Mouse (Mus musculus) neural tube, embryonic 10.5 days (tissue): ENCODE results near the gene Vps4b.
A peak's percentile ranks its signal among the peaks of the same experiment; 100 is the strongest.
"Not testable (repeated sequence)": the region's sequence is repeated elsewhere in the genome, so short reads cannot be mapped to it uniquely, and the experiment has no call there.

Experiments used
- DNase-seq: peaks from one replicate; pipeline ENCODE4 v3.0.0-alpha.2; 2017; ENCODE audit warnings: low spot score; ENCODE audit errors: extremely low spot score

Vps4b gene

GRCm38 (mm10) chr1:106752013-106752412, 44.5 kb downstream of the Vps4b start:
- DNase-seq: no peak

- DNase-seq: no peak
Observed at GRCm38 (mm10) chr1:106750656-106751055, 45.9 kb downstream of the Vps4b start.

DNA sequence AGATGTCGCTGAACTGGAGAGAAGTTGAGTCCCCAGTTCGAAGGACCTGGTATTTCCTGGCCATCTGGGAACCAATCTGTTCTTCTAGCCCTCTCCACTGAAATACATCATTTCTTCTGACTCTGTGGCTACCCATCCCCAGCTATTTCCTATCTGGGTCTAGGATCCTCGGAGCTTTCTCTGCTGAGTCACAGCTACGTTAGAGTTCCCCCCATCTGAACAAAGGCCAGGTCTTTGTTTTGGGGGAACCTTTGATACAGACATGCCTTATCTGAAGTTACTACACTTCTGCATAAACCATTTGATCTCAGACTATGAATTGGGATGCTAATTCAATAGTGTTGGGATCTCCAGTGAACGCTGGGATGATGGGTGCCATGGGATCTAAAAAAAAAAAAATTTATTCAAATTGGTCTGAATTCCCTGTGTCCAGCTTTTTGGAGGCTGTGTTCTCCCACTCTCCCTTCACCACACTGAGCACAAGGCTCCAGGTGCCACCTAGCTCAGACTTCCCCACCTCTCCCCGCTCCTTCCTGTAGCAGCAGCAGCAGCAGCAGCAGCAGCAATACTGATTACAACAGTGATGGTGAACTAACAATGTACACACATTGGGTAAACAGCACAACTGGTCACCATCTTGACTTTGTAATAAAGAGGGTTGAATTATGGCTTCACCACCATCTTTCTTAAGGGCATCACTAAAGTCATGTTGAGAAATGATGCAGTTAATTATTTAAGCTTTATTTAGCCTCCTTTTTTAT, 47.8 kb downstream of the Vps4b start:
- no peak for DNase-seq

GRCm38 (mm10) chr1:106742980-106743379, 53.5 kb downstream of the Vps4b start:
- DNase-seq: no peak

GRCm38 (mm10) chr1:106740735-106741134, 55.8 kb downstream of the Vps4b start:
- DNase-seq: no peak

- no peak for DNase-seq
Observed at GRCm38 (mm10) chr1:106739810-106740209, 56.7 kb downstream of the Vps4b start.

DNA sequence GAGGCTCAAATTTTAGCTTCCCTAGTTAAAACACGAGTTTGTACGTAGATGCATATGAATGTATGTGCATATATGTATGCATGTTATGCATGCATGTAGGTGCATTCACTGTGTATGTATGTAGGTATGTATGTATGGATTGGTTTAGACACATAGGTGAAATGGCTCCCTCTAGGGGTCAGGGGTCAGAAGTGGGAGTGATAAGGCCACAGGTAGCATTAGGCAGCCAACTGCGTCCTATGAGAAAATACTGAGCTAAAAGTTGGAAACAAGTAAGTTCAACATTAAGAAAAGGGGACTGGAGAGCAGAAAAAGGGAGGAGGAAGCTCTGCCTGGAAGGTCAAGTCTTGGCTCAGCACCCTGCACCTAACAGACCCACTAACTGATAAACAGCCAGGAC, 58.4 kb downstream of the Vps4b start:
- DNase-seq: no peak

GRCm38 (mm10) chr1:106736211-106736610, 60.3 kb downstream of the Vps4b start:
- no peak for DNase-seq

DNA sequence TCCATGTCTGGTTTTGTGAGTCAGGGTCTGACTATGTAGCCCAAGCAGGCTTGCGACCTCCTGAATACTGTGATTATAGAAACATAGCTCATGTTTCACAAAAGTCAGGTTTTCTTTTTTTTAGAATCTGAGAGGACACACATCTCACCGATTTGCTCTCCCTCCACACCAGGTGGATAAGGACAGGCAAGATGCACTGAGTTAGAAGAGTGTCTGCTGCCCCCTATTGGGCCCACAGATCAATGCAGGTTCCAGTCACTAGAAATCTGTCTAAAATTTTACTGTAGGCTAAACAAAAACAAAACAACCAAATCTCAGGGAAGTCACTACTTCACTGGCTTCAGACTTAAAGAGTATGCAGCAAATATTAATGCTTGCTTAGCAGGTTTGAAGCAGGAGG, 60.9 kb downstream of the Vps4b start:
- peak; percentile 53 for DNase-seq

DNA sequence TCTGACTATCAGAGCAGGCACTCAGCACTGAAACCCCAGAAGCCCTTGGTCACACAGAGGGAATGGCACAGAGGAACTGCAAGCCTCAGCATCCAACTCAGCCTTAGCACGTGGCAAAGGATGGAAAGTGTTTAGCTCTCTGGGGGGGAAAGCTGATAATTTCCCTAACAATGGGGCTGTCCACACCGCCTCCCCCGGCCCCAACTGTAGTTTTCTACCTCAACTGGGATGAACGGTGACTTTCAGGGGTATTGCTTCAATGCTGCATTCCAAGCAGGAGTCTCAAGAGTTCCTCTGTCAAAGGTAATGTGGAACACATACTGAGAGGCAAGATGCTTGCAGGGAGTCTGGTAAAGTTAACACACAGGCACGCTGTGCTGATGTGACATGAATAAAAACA, 74.5 kb downstream of the Vps4b start:
- no peak for DNase-seq

GRCm38 (mm10) chr1:106717736-106718135, 78.8 kb downstream of the Vps4b start:
- not testable (repeated sequence) for DNase-seq

- peak; percentile 58 for DNase-seq
Observed at GRCm38 (mm10) chr1:106717071-106717601, 79.4 kb downstream of the Vps4b start.

DNA sequence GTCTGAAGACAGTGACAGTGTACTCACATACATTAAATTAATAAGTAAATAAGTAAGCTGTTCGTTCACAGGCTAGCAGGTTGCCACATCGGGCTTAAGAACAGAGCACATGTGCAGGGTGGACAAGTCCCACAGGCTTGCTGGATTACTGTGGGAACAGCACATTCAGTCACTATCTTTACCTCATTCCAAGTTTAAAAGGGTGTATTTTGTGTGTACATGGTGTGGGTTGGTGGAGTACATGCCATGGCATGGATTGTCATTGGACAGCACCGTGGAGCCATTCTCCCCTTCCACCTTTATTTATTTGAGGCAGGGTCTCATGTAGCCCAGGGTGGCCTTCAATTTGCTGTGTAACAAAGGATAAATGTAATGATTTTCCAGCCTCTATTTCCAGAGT, 80.4 kb downstream of the Vps4b start:
- DNase-seq: no peak

DNA sequence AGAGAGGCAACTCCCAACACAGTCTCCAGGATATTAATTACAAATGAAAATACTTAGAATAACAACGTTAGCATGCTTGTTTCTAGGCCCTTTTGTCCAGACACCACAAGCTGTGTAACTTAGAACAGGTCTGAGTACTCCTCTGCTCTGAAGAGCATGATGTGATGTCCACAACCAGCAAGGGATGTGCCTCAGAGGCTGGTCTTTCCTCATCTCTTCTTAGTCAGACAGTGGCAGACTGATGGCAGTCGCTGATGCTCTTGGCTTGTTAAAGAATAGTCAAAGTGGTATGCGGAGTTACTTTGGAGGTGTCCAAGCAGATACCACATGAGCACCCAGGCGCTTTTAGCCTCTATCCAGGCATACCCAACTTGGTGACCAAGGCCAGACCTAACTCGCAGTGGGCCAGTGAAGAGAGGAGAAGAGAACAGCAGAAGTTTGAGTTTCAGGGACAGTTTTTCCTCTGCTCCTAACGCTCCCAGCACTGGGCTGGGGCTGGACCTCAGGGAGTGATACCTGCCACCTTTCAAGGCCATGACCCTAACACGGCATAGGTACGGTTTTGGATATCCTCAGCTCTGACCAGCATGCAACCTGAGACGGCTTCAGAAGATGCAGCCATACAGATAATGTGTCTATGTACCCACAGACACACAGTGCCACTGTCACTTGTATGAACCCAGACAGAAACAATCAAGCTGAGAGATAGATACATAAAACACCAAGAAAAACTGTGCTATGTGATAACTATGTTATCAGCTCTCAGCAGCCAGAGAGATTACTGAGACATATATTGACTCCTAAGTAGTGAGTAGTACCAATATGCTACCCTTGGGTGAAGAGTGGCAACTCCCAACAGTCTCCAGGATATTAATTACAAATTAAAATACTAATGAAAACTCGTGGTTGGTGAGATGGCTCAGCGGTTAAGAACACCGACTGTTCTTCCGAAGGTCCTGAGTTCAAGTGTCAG, 81.1 kb downstream of the Vps4b start:
- DNase-seq: no peak

- peak; percentile 76 for DNase-seq
Observed at GRCm38 (mm10) chr1:106714530-106714981, 82.0 kb downstream of the Vps4b start.
